Mouse (Mus musculus) G1E (cell line): ENCODE measurements at regions not wholly inside any gene's neighbourhood (a gene's known extent, or its start where the extent isn't known, plus 50 kb on each side); places are given as distances from the start of the nearest gene placed in this dataset.

Experiments used
- CTCF ChIP-seq: IDR thresholded peaks from 2 replicates; pipeline ENCODE4 v1.5.1; 2012; ENCODE audit warnings: low read depth, low read length, inconsistent platforms, mixed read lengths
- GATA1 ChIP-seq: IDR thresholded peaks from 2 replicates; pipeline ENCODE4 v1.6.1; 2012; ENCODE audit warnings: borderline replicate concordance, low read length, inconsistent platforms, mixed read lengths
- GATA2 ChIP-seq: IDR thresholded peaks from 2 replicates; pipeline ENCODE4 v1.6.1; 2012; ENCODE audit warnings: low read depth, low read length, inconsistent platforms, borderline replicate concordance
- TAL1 ChIP-seq: conservative IDR thresholded peaks from 2 replicates; pipeline ENCODE4 v1.6.1; 2012; ENCODE audit warnings: low read depth, low read length, inconsistent platforms, mixed read lengths

GRCm38 (mm10) chr16:30697806-30698205, 98.3 kb downstream of the Fam43a start:
- TF ChIP-seq TAL1 (no peak), CTCF (no peak), GATA1 (no peak), GATA2 (no peak)
